Mouse (Mus musculus): Measurements from ENCODE around the gene Serpina1f.

GRCm38 (mm10) chr12:103665286-103665685 is 30.0 kb downstream of the Serpina1f start:
- TF ChIP-seq POLR2A (IDR thresholded peaks at IDR 0.05; ENCODE audit: insufficient read depth, low read depth, low read length) (no peak), CTCF (IDR thresholded peaks at IDR 0.05; ENCODE audit: insufficient read depth, low read depth, low read length) (no peak)

All from olfactory bulb, adult 2 months (tissue).